Mouse (Mus musculus) gastrocnemius, postnatal 14 days (tissue): Measurements from ENCODE around the gene Slc9a5. TPM values are rescaled to one million over a fixed set of nuclear protein-coding genes. Genes with fewer than 3 reads are reported as not detected.

Source experiments
- DNase-seq: peaks from one replicate; pipeline ENCODE4 v3.0.0; 2021; ENCODE audit warnings: mixed read lengths
- intact Hi-C: fragments of 180-260 bp; cut with DNase I; formaldehyde crosslinking; loops from one replicate; pipeline ENCODE4 v1.15.1; 2025; ENCODE audit warnings: low total_unique reads
- total RNA-seq, 2 experiments: library from RNA; stranded (reverse); gene quantifications; 2 replicates each; pipeline ENCODE4 v1.2.3; 2021

The Slc9a5 gene
- total RNA-seq, 2 experiments from 2014 or later: 0.84 to 1.0 TPM

DNA sequence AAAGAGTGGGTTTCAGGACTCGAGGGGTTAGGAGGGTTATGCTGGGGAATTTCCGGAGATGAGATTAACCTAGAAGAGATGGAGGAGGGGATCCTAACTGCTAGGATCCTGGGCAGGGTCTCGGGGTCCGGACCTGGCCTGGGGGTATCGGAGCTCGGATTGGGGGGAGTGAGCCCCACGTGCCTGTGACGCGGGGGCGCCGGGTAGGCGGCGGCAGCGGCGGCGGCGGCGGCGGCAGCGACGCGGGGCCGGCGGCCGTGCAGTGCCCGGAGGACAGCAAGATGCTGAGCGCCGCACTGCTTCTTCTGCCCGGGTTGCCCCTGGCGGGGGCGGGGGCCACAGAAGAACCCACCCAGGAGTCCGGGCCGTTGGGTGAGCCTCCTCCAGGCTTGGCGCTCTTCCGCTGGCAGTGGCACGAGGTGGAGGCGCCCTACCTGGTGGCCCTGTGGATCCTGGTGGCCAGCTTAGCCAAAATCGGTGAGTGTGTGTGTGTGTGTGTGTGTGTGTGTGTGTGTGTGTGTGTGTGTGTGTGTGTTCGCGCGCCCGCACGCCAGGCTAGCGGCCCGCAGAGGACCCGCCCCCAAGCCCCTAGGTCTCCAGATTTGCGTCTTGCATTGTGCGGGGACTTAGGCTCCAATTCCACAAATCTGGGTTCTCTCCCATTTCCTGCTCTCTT lies 591 bp downstream of the Slc9a5 start:
- intact Hi-C loops: no loop called here
- no peak for DNase-seq

DNA sequence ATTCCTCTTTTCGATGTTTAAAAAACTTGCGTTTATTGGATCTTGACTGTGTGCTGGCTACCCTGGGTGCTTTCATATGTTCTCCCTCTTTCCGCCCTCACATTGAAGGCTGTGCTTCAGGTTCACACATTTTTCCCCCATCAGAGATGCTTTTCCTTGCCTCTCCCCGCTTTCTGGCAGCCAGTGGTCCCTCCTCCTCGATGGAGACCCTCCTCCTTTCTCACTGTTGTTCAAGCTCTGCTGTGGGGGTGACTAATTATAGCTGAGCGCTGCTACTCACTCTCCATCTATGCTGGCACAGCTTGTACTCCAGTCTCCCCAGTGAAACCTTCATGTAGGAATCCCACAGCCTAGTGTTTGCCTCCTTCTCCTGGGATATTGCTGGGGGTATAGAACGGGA lies 1.5 kb downstream of the Slc9a5 start:
- no peak for DNase-seq
- intact Hi-C loops: no loop called here

DNA sequence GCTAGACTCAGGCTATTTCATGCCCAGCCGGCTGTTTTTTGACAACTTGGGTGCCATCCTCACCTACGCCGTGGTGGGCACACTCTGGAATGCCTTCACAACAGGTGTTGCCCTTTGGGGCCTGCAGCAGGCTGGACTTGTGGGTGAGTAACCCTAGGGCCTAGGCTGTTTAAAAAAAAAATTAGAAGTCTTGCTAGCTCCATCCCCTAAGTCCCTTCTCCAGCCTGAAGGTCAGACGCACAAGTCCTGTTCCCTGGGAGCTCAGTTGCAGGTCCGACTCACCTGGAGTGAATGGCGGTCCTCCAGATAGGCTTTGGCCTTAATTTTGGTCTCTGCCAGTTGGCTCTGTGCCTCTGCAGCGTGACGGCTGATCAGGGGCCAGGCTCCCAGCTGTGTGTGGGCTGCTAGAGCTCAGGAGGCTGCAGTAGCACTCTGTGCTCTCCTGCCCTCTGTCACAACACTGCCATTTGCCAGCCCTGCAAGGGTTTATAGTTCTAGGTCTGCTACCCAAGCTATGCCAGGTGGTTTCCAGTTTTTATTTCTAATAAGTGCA lies 5.0 kb downstream of the Slc9a5 start:
- no peak for DNase-seq
- intact Hi-C loops: no loop called here

DNA sequence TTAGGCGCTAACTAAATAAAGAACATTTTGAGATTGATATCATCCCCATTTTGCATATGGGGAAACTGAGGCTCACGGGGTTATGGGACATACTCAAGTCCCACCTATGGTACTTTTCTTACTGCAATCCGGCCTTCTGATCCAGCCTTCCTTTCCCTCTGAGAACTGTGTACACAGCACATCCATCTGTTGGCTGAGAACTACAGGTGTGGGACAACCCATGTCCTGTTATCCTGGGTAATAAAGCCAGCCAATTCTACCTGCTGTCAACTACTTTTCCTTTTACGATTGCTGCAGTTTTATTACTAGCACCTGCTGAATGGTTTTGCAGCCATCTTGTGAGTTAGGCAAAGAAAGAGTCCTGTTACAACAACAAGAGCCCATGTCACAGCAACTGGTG lies 5.9 kb downstream of the Slc9a5 start:
- intact Hi-C loops: no loop called here
- DNase-seq: no peak

DNA sequence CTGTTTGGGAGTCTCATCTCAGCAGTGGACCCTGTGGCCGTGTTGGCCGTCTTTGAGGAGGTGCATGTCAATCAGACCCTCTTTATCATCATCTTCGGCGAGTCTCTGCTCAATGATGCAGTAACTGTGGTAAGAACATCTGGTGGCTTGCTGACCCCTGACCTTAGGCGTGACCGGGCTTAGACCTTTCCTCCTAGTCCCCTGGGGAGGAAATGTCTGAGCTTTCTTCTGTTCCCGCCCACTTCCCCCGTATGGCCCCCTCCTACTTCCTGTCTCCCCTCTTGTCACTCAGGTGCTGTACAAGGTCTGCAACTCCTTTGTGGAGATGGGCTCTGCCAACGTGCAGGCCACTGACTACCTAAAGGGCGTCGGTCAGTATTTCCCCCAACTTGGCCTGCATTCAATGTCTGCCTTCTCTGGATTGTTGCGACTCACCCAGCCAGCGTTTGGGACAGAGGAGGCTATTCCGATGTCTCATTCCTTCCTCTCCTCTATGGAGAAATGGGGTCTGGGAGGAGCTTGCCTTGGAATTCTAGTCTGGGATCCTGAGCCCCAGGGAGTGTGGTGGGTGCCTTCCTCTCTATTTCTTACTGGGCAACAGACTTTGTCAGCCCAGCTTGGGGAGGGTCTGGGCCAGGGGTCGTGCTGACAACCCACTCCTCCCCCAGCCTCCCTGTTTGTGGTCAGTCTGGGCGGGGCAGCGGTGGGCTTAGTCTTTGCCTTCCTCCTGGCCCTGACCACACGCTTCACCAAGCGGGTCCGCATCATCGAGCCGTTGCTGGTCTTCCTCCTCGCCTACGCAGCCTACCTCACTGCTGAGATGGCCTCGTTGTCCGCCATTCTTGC lies 6.8 kb downstream of the Slc9a5 start:
- intact Hi-C loops: no loop called here

DNA sequence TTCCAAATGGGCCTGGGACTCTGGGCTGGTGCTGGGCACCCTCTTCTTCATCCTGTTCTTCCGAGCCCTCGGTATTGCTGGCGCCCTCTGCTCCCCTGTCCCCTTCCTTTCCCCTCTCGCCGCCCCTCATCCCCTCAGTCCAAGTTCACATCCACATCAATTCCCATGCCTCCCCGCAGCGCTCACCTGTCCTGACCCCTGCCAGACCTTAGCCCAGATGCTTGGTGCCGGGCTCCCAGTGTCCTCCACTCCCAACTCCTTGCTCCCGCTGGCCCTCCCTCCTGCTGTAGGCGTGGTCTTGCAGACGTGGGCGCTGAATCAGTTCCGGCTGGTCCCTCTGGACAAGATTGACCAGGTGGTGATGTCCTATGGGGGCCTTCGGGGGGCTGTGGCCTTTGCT lies 8.0 kb downstream of the Slc9a5 start:
- intact Hi-C loops: no loop called here
- no peak for DNase-seq

More for the DNA sequence above, 6.8 kb downstream of the Slc9a5 start:
- no peak for DNase-seq

DNA sequence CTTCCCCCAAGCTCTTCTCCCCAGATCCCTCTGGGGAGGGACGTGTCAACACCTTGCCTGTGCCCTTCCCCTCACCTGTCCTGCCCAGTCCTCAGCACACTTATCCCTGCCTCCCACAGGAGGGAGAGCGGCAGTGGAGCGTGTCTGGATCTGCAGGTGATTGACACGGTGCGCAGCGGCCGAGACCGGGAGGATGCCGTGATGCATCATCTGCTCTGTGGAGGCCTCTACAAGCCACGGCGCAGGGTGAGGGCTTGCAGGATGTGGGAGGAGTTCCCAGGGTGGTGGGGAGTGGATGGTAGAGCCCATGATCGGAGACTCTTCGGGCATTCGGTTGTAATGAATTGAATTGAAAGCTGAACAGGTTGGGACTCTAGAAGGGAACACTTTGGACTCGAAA lies 10.6 kb downstream of the Slc9a5 start:
- intact Hi-C loops: no loop called here
- DNase-seq: no peak

DNA sequence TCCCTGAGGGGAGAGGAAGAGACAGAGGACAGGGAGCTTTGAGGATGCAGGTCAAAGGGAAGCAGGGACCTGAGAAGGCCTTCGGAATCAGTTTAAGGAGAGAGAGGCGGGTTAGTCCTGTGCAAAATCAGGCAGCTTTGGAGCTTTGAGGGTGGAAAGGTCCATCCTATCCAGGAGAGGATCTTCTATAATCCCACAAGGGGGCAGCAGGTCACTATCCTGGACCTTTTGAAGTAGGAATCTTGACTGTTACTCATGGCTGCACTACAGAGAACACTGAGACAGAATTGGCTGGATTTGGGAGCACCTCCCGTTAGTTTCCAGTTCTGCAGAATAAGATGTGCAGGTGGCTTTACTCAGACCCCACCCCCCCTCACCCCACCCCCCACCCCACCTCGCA lies 11.0 kb downstream of the Slc9a5 start:
- intact Hi-C loops: loop anchor here (5.0 kb wide), 2 partner anchors 38 to 118 kb away; no protein-coding TSS in a partner anchor

DNA sequence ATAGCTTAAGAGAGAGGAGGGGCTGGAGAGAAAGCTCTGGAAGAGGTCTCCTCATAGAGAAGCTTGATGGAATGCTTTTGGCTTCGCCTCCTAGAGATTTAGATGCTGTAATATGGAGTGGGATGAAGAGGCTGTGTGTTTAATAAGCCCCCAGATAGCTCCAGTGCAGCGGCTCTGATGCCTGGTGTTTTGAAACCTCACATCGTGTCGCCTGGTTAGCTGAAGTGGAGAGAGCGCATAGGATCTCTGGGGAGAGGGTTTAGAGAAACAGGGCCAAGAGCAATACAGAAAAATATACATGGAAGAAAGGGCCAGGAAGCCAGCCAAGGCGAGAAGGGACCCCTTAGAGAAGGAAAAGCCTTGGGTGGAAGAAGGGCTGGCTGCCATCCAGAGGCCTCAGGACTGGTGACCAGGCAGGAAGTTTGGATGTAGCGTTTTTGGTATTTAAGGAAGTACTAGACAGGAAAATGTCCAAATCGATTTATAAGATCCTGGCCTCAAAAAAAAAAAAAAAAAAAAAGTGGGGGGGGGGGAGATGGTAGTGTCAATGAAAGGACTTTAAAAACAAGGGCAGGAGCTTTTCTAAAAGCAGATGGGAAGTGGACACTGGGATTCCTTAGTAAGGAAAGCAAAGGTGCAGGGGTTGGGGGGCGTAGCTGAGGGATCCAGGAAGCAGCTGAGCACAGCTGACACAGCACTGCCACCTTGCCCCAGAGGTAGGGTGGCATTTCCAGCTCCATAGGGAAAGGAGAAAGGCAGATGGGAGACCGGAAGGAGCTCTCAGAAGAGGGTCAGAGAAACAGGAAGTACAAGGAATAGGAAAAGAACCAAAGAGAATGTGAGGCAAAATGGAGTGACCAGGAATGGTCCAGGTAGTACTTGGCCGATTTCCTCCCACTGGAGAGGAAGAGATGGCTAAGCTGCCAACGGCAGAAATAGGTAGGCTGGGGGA lies 13.4 kb downstream of the Slc9a5 start:
- DNase-seq: no peak
- intact Hi-C loops: loop anchor here (5.0 kb wide), 2 partner anchors 35 to 115 kb away; no protein-coding TSS in a partner anchor

More for the DNA sequence above, 11.0 kb downstream of the Slc9a5 start:
- DNase-seq: no peak

DNA sequence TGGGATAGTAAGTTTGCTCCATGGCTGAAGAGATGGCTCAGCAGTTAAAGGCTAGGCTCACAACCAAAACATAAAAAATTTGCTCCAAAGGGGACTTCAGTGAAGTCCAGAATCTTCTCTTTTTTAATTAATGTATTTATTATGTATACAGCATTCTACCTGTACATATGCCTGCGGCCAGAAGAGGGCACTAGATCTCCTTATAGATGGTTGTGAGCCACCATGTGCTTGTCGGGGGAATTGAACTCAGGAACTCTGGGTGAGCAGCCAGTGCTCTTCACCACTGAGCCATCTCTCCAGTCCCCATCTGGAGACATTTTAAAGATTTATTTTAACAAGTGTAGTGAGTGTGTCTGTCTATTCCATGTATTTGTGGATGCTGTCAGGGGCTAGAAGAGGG lies 18.5 kb downstream of the Slc9a5 start:
- DNase-seq: no peak
- intact Hi-C loops: no loop called here

DNA sequence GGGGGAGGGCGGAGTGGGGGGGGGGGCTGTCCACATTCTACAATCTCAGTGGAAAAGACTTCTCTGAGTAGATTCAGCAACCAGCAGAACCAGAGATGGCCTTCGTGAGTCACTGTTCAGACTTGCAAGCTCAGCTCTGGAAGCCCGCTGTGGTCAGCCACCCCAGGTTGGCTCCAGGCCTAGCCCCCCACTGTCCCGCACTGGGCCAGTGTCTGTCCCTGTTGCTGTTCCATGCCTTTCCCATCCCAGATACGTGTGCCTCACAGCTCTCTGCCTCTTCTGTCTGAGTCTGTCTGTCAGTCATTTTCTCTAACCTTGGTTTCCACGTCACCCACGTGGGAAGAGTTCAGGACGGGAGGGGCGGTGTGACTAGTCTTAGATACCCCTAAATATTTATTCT lies 23.8 kb downstream of the Slc9a5 start:
- no peak for DNase-seq
- intact Hi-C loops: loop anchor here (5.0 kb wide), 1 partner anchor 35 kb away; no protein-coding TSS in a partner anchor

DNA sequence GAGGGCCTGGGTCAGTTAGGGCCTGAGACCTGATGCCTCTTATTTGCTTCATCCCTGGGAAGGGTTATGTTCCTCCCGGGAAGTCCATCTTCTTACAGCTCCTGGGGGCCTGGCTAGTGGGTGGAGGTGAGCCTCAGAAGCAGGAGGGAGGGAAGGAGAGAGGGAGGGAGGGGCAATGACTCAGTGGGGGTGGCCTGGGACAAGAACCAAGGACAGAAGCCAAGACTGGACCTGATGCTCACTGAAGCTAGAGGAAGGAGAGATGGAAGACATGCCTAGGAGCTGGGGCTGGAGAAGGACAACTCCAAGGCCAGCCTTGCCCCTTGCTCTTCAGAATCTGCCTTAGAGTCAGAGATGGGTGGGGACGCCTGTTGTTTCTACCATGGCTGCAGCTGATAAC lies 24.4 kb downstream of the Slc9a5 start, which contains the start of gene Plekhg4:
Gene Plekhg4 (plus strand): TSS at position 243 of the 400 bp plus-strand sequence.
- no peak for DNase-seq
- intact Hi-C loops: loop anchor here (5.0 kb wide), 1 partner anchor 34 kb away; no protein-coding TSS in a partner anchor

DNA sequence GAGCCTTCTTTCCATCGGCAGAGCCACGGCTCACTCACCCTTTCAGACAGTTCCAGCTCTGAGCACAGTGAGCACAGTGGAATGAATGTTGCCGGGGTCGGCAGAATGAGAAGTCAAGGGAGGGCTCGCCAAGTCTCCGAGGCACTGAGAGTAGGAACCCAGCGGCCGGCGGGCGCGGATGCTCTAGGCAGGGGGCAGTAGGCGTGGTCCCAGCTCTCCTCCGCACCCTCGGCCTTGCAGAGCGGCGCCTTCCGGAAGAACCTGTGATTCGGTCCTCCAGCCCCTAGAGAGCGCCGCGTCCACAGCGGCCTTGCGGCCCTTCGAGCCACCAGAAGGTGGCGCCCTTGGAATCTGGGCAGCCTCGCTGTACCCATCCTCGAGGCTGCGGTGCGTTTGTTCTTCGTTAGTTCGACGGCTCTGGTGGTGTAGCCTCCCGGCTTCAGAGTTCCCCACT lies 25.9 kb downstream of the Slc9a5 start:
- DNase-seq: no peak
- intact Hi-C loops: loop anchor here (5.0 kb wide), 1 partner anchor 33 kb away; no protein-coding TSS in a partner anchor

DNA sequence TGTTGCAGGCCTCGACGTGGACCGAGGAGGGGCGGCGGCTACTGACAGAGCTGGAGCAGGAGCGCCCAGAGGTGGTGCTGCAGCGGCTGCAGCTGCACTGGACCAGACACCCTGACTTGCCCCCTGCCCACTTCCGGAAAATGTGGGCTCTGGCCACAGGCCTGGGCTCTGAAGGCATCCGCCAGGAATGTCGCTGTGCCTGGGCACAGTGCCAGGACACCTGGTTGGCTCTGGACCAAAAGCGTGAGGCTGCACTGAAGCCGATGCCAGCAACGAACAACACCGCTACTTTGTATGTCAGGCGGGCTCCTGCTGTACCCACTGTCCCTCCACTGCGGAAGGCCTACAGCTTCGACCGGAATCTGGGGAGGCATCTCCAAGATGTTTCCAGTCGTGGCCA lies 30.0 kb downstream of the Slc9a5 start:
- DNase-seq: peak; percentile 41
- intact Hi-C loops: no loop called here

DNA sequence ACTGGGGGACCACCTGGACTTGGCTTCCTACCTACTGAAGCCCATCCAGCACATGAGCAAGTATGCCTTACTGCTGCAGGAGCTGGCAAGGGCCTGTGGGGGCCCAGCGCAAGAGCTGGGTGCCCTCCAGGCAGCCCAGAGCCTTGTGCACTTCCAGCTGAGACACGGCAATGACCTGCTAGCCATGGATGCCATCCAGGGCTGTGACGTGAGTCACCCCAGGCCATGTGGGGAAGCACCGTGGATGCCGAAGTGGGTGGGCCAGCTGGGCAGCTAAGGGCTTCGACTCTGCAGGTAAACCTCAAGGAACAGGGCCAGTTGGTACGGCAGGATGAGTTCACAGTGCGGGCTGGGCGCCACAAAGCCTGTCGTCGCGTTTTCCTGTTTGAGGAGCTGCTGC lies 31.7 kb downstream of the Slc9a5 start:
- no peak for DNase-seq
- intact Hi-C loops: no loop called here

DNA sequence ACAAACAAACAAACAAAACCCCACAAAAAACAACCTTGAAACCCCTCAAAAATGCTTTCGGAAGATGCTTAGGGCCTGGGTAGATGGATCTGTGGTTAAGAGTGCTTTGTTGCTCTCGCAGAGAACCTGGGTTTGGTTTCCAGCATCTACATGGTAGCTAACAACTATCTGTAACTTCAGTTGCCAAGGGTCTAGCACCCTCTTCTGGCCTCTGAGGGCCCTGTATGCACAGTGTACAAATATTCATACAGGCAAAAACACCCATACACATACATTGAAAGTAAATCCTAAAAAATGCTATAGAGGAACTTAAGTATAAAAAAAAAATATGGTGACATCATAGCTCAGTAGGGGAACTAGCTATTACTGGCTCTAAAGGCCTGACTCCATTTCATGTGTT lies 35.4 kb downstream of the Slc9a5 start:
- intact Hi-C loops: no loop called here
- no peak for DNase-seq

DNA sequence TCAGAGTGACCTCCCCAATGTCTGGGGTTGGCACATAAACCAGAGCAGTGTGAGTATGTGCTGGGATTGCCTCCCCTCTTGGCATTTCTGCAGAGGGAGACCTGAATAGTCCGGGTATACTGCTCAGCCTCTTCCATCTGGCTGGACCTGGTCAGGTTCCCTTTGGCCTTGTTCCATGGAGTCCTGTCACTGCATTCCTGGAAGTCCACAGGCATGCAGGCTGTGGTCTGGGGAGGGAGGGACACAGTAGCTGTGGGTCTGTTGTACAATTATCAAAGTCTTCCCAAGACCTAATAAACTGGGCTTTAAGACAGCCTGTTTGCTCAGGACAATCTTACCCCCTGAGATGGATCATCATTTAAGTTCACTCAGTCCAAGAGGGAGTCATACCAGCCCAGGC lies 38.5 kb downstream of the Slc9a5 start:
- DNase-seq: peak; percentile 3
- intact Hi-C loops: no loop called here

DNA sequence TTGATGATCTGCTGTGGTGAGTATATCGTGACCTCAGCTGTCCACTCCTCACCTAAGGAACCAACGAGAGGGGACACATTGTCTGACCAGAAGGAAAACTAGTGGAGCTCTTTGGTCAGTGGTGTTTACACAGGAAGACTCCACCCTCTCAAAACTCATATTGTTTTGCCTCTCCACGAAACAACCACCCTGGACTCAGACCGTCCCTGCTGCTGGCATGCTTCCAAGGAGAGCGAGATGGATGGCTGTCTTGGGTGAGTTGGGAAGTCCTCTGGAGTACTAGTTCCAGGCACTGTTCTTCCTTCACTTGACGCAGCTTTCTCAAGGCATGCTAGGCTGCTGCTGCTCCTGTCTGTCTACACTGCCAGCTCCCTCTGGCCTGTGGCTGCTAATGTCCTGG lies 40.5 kb downstream of the Slc9a5 start:
- intact Hi-C loops: no loop called here
- DNase-seq: no peak

DNA sequence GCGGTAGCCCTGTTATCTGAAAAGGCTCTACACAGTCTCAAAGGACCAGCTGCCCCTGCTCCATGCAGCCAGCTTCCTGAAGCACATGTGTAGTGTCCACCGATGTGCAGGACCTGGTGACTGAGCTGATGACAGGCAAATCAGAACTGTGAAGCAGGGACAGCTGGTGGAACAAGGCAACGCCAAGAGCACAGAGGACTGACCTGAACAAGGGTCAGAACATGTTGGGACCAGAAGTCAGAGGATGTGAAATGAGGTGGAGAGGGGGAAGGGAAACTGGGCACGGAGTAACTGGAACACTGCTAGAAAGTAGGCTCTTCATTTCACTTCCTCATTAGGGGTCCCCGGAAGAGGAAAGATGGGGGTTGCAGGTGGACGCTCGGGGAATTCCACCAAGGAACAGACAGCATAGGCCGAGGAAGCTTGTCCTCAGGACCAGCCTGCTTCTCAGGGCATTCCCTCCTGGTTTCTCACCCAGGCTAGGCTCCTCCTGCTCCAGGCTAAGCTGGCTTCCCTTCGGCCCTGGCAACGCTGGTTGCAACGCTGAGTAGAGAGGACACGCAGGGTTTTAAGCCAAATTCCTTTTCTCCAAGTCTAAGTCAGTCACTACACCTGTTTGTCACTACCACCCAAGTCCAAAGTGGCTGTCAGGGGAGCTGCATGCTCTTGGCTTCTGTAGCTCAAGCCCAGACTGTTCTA lies 44.6 kb downstream of the Slc9a5 start:
- intact Hi-C loops: no loop called here
- peak; percentile 42 for DNase-seq
